Mouse (Mus musculus) kidney, embryonic 16.5 days (tissue): ENCODE results near the gene Ing1. TPM values are rescaled to one million over a fixed set of nuclear protein-coding genes. Genes with fewer than 3 reads are reported as not detected.
A peak's percentile ranks its signal among the peaks of the same experiment; 100 is the strongest.
"Not testable (repeated sequence)": the region's sequence is repeated elsewhere in the genome, so short reads cannot be mapped to it uniquely, and the experiment has no call there.

Experiments used
- ATAC-seq: fragments of 200-750 bp; cut with Nextera tagmentation; 2 replicates; pipeline ENCODE4 v1.8.0; 2017; ENCODE audit warnings: moderate TSS enrichment; ENCODE audit not compliant: low FRiP score, low TSS enrichment
- H3K27ac ChIP-seq: fragments of 300-500 bp; sonication (generic); 2 replicates; pipeline ENCODE4 v1.5.1; 2014; ENCODE audit warnings: low read length
- H3K27me3 ChIP-seq: fragments of 300-500 bp; sonication (generic); 2 replicates; pipeline ENCODE4 v1.6.1; 2014; ENCODE audit warnings: low read length, control low read depth, mixed read lengths; ENCODE audit not compliant: insufficient read depth
- H3K36me3 ChIP-seq: fragments of 300-500 bp; sonication (generic); 2 replicates; pipeline ENCODE4 v1.6.1; 2014; ENCODE audit warnings: low read length, control low read depth, mixed read lengths; ENCODE audit not compliant: insufficient read depth
- H3K4me1 ChIP-seq: fragments of 300-500 bp; sonication (generic); 2 replicates; pipeline ENCODE4 v1.6.1; 2014; ENCODE audit warnings: low read length, control low read depth, mixed read lengths; ENCODE audit not compliant: insufficient read depth
- H3K4me2 ChIP-seq: fragments of 300-500 bp; sonication (generic); replicated peaks from 2 replicates; pipeline ENCODE4 v1.6.1; 2014; ENCODE audit warnings: low read depth, low read length
- H3K4me3 ChIP-seq: fragments of 300-500 bp; sonication (generic); 2 replicates; pipeline ENCODE4 v1.5.1; 2014; ENCODE audit warnings: mild to moderate bottlenecking, low read length
- H3K9ac ChIP-seq: fragments of 300-500 bp; sonication (generic); replicated peaks from 2 replicates; pipeline ENCODE4 v1.6.1; 2014; ENCODE audit warnings: low read length
- H3K9me3 ChIP-seq: fragments of 300-500 bp; sonication (generic); 2 replicates; pipeline ENCODE4 v1.6.1; 2016; ENCODE audit warnings: low read length, control low read depth
- WGBS: fragments of 180-500 bp; shearing (Covaris S2); extraction: QIAGEN DNeasy Blood & Tissue Kit; methylation state at CpG from one replicate; pipeline ENCODE4 v1.1.7; 2014; 5-methylcytosine and 5-hydroxymethylcytosine counted together
- polyA plus RNA-seq: library from polyadenylated mRNA; unstranded; fragments of >200 nt; fragmentation: Nextera tagmentation; extraction: Ambion mirVana; gene quantifications from 2 replicates; pipeline ENCODE4 v1.2.1, GENCODE M21; 2015

Ing1 gene
- polyA plus RNA-seq, 1 experiment from 2014 or later = 37.9 TPM

GRCm38 (mm10) chr8:11559511-11559910 lies 4.1 kb downstream of the Ing1 start:
- ATAC-seq = no peak
- WGBS = 58% methylated on average over 3 of the region's 3 CpGs

DNA sequence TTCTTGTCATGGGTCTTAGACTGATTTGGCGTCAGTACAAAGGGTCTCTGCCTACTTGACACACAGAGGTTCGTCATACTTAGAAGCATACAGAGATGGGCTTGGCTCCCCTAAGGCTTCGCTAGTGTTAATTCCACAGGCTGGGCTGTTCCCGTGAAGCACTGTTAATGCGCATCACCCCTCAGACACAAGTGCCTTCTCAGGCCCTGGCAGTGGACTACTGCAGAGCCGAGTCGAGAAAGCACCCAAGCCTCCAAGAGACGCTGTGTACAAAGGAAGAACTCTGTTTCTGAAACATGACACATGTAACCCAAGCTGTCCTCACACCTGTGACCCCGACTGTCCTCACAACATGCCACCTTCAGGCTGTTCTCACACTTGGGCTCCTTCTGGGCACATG lies 4.8 kb downstream of the Ing1 start:
- WGBS = 65% methylated on average over 9 of the region's 9 CpGs
- H3K4me1 ChIP-seq = peaks cover 14% of the 10 kb centered on the region

More at GRCm38 (mm10) chr8:11559511-11559910, 4.1 kb downstream of the Ing1 start:
- no peak overlapping the region for H3K9ac ChIP-seq
- H3K36me3 ChIP-seq = peaks cover 27% of the 10 kb centered on the region
- no peaks in the 10 kb centered on the region for H3K9me3 ChIP-seq
- peak overlapping the region; percentile 71 for H3K4me2 ChIP-seq
- H3K27me3 ChIP-seq = no peaks in the 10 kb centered on the region
- peaks cover 16% of the 10 kb centered on the region for H3K4me1 ChIP-seq
- H3K27ac ChIP-seq = no peak overlapping the region
- no peak overlapping the region for H3K4me3 ChIP-seq

GRCm38 (mm10) chr8:11564236-11564635 lies 8.9 kb downstream of the Ing1 start:
- WGBS = 92% methylated on average over 5 of the region's 5 CpGs
- ATAC-seq = no peak
- no peak overlapping the region for H3K4me3 ChIP-seq

More for the DNA sequence above, 4.8 kb downstream of the Ing1 start:
- Histone ChIP-seq H3K9ac (no peak overlapping the region), H3K4me3 (no peak overlapping the region), H3K27ac (no peak overlapping the region), H3K36me3 (peaks cover 32% of the 10 kb centered on the region), H3K4me2 (no peak overlapping the region), H3K9me3 (no peaks in the 10 kb centered on the region), H3K27me3 (no peaks in the 10 kb centered on the region)
- ATAC-seq = no peak

DNA sequence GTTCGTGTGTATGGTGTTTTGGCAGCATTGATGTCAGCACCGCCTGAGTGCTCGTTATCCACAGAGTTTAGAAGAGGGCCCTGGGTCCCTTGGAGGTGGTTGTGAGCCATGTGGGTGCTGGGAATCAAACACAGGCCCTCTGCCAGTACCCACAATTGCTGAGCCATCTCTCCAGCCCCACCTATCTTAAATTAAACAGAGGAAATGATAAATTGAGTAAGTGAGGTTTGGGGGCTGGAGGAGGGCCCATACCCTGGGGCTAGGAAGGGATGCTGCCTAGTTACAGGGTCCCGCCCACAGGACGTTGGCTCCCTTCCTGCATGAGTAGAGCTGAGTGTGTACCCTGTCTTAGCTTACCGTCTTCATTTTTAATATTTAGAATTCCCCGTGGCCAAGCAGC lies 9.3 kb downstream of the Ing1 start:
- Histone ChIP-seq H3K27me3 (no peaks in the 10 kb centered on the region), H3K9me3 (no peaks in the 10 kb centered on the region), H3K4me2 (no peak overlapping the region), H3K9ac (no peak overlapping the region), H3K4me1 (peaks cover 3% of the 10 kb centered on the region; the same call in 1 of the 2 replicates), H3K36me3 (peaks cover 53% of the 10 kb centered on the region), H3K4me3 (no peak overlapping the region), H3K27ac (no peak overlapping the region)
- ATAC-seq = no peak
- 89% methylated on average over 7 of the region's 7 CpGs for WGBS

More at GRCm38 (mm10) chr8:11564236-11564635, 8.9 kb downstream of the Ing1 start:
- H3K27me3 ChIP-seq = no peaks in the 10 kb centered on the region
- no peaks in the 10 kb centered on the region for H3K9me3 ChIP-seq
- peaks cover 53% of the 10 kb centered on the region for H3K36me3 ChIP-seq
- peaks cover 8% of the 10 kb centered on the region for H3K4me1 ChIP-seq
- H3K4me2 ChIP-seq = no peak overlapping the region
- H3K9ac ChIP-seq = no peak overlapping the region
- no peak overlapping the region for H3K27ac ChIP-seq

GRCm38 (mm10) chr8:11568193-11568592 lies 12.8 kb downstream of the Ing1 start:
- not testable (repeated sequence) for H3K4me3 ChIP-seq, H3K27ac ChIP-seq, H3K27me3 ChIP-seq, ATAC-seq, H3K4me2 ChIP-seq, H3K4me1 ChIP-seq, H3K9ac ChIP-seq, H3K9me3 ChIP-seq
- H3K36me3 ChIP-seq = peaks cover 39% of the 10 kb centered on the region
- 95% methylated on average over 2 of the region's 2 CpGs for WGBS

- Histone ChIP-seq H3K27ac (no peak overlapping the region), H3K9ac (no peak overlapping the region), H3K4me3 (no peak overlapping the region), H3K36me3 (peaks cover 26% of the 10 kb centered on the region), H3K4me2 (no peak overlapping the region), H3K27me3 (no peaks in the 10 kb centered on the region), H3K9me3 (no peaks in the 10 kb centered on the region), H3K4me1 (no peaks in the 10 kb centered on the region)
- 78% methylated on average over 22 of the region's 22 CpGs for WGBS
- ATAC-seq = no peak
Observed at GRCm38 (mm10) chr8:11569260-11570097, 14.1 kb downstream of the Ing1 start.

DNA sequence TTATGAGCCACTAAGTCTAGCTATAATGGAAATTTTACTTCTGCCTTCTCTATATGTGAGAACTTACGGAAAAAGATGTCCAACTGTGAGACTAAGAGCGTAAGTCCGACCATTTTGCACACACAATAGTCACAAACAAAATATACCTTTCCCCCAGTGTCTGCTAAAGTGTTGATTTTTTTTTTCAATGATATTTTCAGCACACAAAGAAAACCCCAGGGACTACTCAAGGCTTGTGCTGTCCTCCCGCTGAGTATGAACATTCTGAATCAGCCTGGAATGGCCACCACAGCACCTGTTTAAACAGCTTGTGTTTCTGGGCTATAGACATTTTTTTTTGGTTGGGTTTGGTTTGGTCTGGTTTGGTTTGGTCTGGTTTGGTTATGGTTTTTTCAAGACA lies 15.4 kb downstream of the Ing1 start:
- ATAC-seq = no peak
- H3K27ac ChIP-seq = no peak overlapping the region
- H3K9me3 ChIP-seq = no peaks in the 10 kb centered on the region
- H3K4me2 ChIP-seq = no peak overlapping the region
- H3K27me3 ChIP-seq = no peaks in the 10 kb centered on the region
- H3K9ac ChIP-seq = no peak overlapping the region
- peaks cover 17% of the 10 kb centered on the region; the same call in 1 of the 2 replicates for H3K36me3 ChIP-seq
- no peak overlapping the region for H3K4me3 ChIP-seq
- H3K4me1 ChIP-seq = peaks cover 8% of the 10 kb centered on the region
- WGBS = 93% methylated on average over 4 of the region's 4 CpGs

DNA sequence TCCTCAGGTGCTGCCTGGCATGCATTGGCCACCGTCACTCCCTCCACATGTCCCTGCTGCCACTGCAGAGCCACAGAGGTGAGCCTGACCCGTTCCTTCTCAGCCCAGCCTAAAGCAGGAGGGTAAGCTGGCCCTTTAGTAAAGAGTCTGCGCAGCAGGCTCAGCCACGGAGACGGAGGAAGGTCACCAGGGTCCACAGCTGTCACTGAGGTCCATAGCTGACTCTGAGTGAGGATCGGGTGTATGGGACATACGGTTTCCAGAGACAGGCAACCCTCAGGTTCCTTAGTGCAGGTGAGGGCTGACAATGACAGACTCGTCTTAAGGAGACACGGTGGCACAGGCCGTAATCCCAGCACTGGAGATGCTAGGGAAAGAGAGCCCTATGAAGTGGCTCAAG lies 16.6 kb downstream of the Ing1 start:
- WGBS = 87% methylated on average over 10 of the region's 10 CpGs

DNA sequence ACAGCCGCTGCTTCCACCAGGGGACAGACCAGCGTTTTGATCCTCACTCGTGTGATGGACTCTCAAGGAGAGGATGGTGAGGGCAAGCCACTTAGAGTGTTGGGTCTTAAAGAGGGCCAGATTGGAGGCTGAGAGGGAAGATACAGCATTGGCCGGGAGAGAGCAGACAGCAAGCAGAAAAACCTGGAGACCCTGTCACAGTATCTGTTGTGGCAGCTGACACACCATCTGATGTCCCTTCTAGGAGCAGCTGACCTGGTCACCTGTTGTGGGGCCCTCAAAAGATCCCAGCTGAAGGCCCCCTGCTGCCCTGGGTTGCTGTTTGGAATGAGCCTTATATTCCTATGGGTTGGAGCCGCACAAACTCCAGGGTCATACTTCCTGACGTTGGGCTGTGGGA lies 17.1 kb downstream of the Ing1 start:
- Histone ChIP-seq H3K9ac (no peak overlapping the region), H3K4me2 (no peak overlapping the region), H3K36me3 (peaks cover 6% of the 10 kb centered on the region; the same call in 1 of the 2 replicates), H3K4me1 (peaks cover 17% of the 10 kb centered on the region), H3K27ac (no peak overlapping the region), H3K4me3 (no peak overlapping the region), H3K27me3 (no peaks in the 10 kb centered on the region), H3K9me3 (no peaks in the 10 kb centered on the region)
- ATAC-seq = no peak
- 63% methylated on average over 6 of the region's 6 CpGs for WGBS

More for the DNA sequence above, 16.6 kb downstream of the Ing1 start:
- H3K27ac ChIP-seq = no peak overlapping the region
- H3K9me3 ChIP-seq = no peaks in the 10 kb centered on the region
- ATAC-seq = no peak
- peaks cover 17% of the 10 kb centered on the region for H3K4me1 ChIP-seq
- H3K27me3 ChIP-seq = no peaks in the 10 kb centered on the region
- no peak overlapping the region for H3K4me3 ChIP-seq
- no peak overlapping the region for H3K9ac ChIP-seq
- peaks cover 9% of the 10 kb centered on the region; the same call in 1 of the 2 replicates for H3K36me3 ChIP-seq
- H3K4me2 ChIP-seq = no peak overlapping the region
